Mouse (Mus musculus) CD8-positive naive resting alpha-beta T cell, adult 57 days (primary cell): ENCODE data around the gene Kmo. TPM values are rescaled to one million over a fixed set of nuclear protein-coding genes. Genes with fewer than 3 reads are reported as not detected.

Experiments
- total RNA-seq: library from RNA; stranded (reverse); gene quantifications from one replicate; pipeline ENCODE4 v1.2.4, GENCODE M21; 2023

Gene Kmo
- 9.3 TPM for total RNA-seq

GRCm38 (mm10) chr1:175619814-175620431, at the start of gene Kmo:
Gene Kmo, plus strand, starts transcription at chr1:175620381.

GRCm38 (mm10) chr1:175625257-175625879, 5.2 kb downstream of the Kmo start, which contains the start of gene Fh1:
Gene Fh1, minus strand, starts transcription at chr1:175625635.

GRCm38 (mm10) chr1:175692246-175692996, 72.2 kb downstream of the Kmo start, which contains the start of the genes Opn3 and Chml:
Gene Opn3, minus strand, starts transcription at chr1:175692776.
Gene Chml, minus strand, starts transcription at chr1:175692901.

GRCm38 (mm10) chr1:175698293-175698692, 78.1 kb downstream of the Kmo start, which contains the start of gene Wdr64:
Gene Wdr64, plus strand, starts transcription at chr1:175698593.

Other genes starting within 250 kb of the Kmo start
- gene Rgs7, start 127.9 kb upstream of the Kmo start, total RNA-seq = not detected
- 23.1 TPM for gene Fh1, start 5.3 kb downstream of the Kmo start, total RNA-seq
- 0.40 TPM for gene Opn3, start 72.4 kb downstream of the Kmo start, total RNA-seq
- gene Chml, start 72.5 kb downstream of the Kmo start, total RNA-seq = 5.8 TPM
- gene Wdr64, start 78.2 kb downstream of the Kmo start, total RNA-seq = not detected